Mouse (Mus musculus): ENCODE results near the gene Ctsr. TPM values are rescaled to one million over a fixed set of nuclear protein-coding genes. Genes with fewer than 3 reads are reported as not detected.
"Not testable (repeated sequence)": the region's sequence is repeated elsewhere in the genome, so short reads cannot be mapped to it uniquely, and the experiment has no call there.

Ctsr gene
- polyA plus RNA-seq (2012), result not detected in 2 replicates

- TF ChIP-seq TAL1 (IDR thresholded peaks at IDR 0.05; ENCODE audit: low read length) (no peak), GATA1 (IDR thresholded peaks at IDR 0.05; ENCODE audit: low read length) (no peak)
- no peaks in the 10 kb centered on the region for H3K27me3 ChIP-seq (ENCODE audit: control insufficient read depth)
- H3K9me3 ChIP-seq (ENCODE audit: control insufficient read depth, low read length), result peaks cover 5% of the 10 kb centered on the region
- H3K36me3 ChIP-seq (ENCODE audit: control insufficient read depth), result no peaks in the 10 kb centered on the region
- no peak within 1 kb of the TSS for H3K4me3 ChIP-seq (replicated peaks)
- H3K4me1 ChIP-seq (ENCODE audit: control insufficient read depth), result no peaks in the 10 kb centered on the region
Measured at GRCm38 (mm10) chr13:61164156-61164555, at the start of gene Ctsr. Gene Ctsr (minus strand): TSS chr13:61164256.

DNA sequence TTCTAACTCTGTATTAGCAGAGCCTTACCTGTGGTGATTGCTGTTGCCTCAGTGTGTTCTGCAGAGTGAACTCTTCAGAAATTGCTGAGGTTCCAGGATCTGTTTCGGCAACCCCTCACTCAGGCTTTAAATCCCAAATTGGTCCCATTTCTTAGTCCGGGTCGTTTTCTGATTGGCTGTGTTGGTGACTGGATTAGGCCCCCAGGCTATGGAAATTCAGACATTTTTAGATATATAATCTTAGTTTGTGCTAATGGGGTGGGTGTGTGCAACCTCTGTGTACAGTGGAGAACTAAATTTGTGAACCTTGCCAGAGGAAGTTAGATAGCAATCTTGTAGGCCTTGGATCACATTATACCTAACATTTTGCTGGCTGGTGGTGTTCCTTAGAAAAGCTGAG, 39.3 kb upstream of the Ctsr start, which contains the start of gene Cts6:
Gene Cts6 (minus strand): TSS at position 101 of the 400 bp plus-strand sequence.
- TF ChIP-seq GATA1 (IDR thresholded peaks at IDR 0.05; ENCODE audit: low read length), result no peak
- no peak for TF ChIP-seq TAL1 (IDR thresholded peaks at IDR 0.05; ENCODE audit: low read length)
- H3K4me1 ChIP-seq (ENCODE audit: control insufficient read depth), result no peaks in the 10 kb centered on the region
- H3K36me3 ChIP-seq (ENCODE audit: control insufficient read depth), result no peaks in the 10 kb centered on the region
- H3K9me3 ChIP-seq (ENCODE audit: control insufficient read depth, low read length), result peaks cover 5% of the 10 kb centered on the region; the same call in 1 of the 2 replicates
- H3K4me3 ChIP-seq (replicated peaks), result no peak within 1 kb of the TSS
- H3K27me3 ChIP-seq (ENCODE audit: control insufficient read depth), result no peaks in the 10 kb centered on the region

GRCm38 (mm10) chr13:61185151-61185933, 21.3 kb upstream of the Ctsr start:
- H3K9me3 ChIP-seq (ENCODE audit: control insufficient read depth, low read length); H3K27me3 ChIP-seq (ENCODE audit: control insufficient read depth); H3K4me1 ChIP-seq (ENCODE audit: control insufficient read depth); H3K36me3 ChIP-seq (ENCODE audit: control insufficient read depth); H3K4me3 ChIP-seq (replicated peaks): not testable (repeated sequence)

- H3K4me3 ChIP-seq (replicated peaks), result no peak overlapping the region
- no peaks in the 10 kb centered on the region for H3K27me3 ChIP-seq (ENCODE audit: control insufficient read depth)
- no peaks in the 10 kb centered on the region for H3K36me3 ChIP-seq (ENCODE audit: control insufficient read depth)
- TF ChIP-seq TAL1 (IDR thresholded peaks at IDR 0.05; ENCODE audit: low read length) (no peak), GATA1 (IDR thresholded peaks at IDR 0.05; ENCODE audit: low read length) (no peak)
- peaks cover 3% of the 10 kb centered on the region for H3K9me3 ChIP-seq (ENCODE audit: control insufficient read depth, low read length)
- no peaks in the 10 kb centered on the region for H3K4me1 ChIP-seq (ENCODE audit: control insufficient read depth)
Measured at GRCm38 (mm10) chr13:61164622-61165021, 566 bp upstream of the Ctsr start.

Other genes starting within 250 kb of the Ctsr start
- not detected in 2 replicates for gene Gm49393, start 228.7 kb downstream of the Ctsr start, polyA plus RNA-seq (2012)
- 0.06 TPM in 1 of 2 replicates, not detected in the other for gene Gm49391, start 227.7 kb downstream of the Ctsr start, polyA plus RNA-seq (2012)
- gene Ctla2a, start 227.6 kb downstream of the Ctsr start, polyA plus RNA-seq (2012), result 0.10 TPM in 1 of 2 replicates, not detected in the other
- gene Tpbpa, start 222.3 kb downstream of the Ctsr start, polyA plus RNA-seq (2012), result not detected in 2 replicates
- gene Ctsj, start 158.3 kb downstream of the Ctsr start, polyA plus RNA-seq (2012), result not detected in 2 replicates
- gene Ctsq, start 123.6 kb downstream of the Ctsr start, polyA plus RNA-seq (2012), result not detected in 2 replicates
- not detected in 2 replicates for gene Cts6, start 39.2 kb upstream of the Ctsr start, polyA plus RNA-seq (2012)
- not detected in 2 replicates for gene Cts8, start 91.1 kb upstream of the Ctsr start, polyA plus RNA-seq (2012)
- not detected in 2 replicates for gene Gm49398, start 124.6 kb upstream of the Ctsr start, polyA plus RNA-seq (2012)
- not detected in 2 replicates for gene Cts7, start 193.9 kb upstream of the Ctsr start, polyA plus RNA-seq (2012)